Comparison of ENCODE assay signal across 15 mouse cellular contexts in the genomic region with DNA sequence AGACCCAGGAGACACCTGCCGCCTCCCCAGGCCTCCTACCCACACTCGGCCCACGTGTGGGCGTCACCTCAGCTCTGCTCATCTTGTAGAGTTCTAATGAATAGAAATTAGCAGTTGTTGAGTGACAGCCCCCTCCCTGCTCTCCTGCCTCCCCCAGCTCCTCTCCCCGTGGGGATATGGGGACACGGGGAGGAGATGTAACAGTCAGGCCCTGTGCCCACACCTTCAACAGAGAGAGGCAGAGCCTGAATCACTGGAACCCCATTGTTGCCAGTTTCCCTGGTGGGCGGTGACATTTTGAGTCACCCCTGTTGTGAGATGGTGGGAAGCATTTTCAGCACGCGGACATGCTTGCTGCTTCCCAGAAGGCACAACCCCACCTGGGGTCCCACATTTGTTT. TPM values are rescaled to one million over a fixed set of nuclear protein-coding genes. Genes with fewer than 3 reads are reported as not detected.
"Had no signal": no experiment of that assay in that cellular context is flagged by ENCODE, and none has a peak within 500 bp of the region (broad histone marks: within the 10 kb centered on the region; RNA-seq: fewer than 3 reads in every experiment).

No protein-coding gene starts in this region.

- H3K4me3 ChIP-seq: kidney, embryonic 15.5 days; limb, embryonic 10.5 days; midbrain, embryonic 10.5 days; midbrain, embryonic 15.5 days had no signal

- ATAC-seq: intestine, embryonic 16.5 days; midbrain, embryonic 15.5 days had no signal

- H3K4me2 ChIP-seq: kidney, embryonic 15.5 days; liver, embryonic 11.5 days; lung, embryonic 14.5 days; midbrain, embryonic 15.5 days had no signal

- H3K27ac ChIP-seq: kidney, embryonic 15.5 days; limb, embryonic 10.5 days; midbrain, embryonic 10.5 days; midbrain, embryonic 15.5 days; stomach, postnatal 0 days had no signal

- H3K9me3 ChIP-seq: kidney, embryonic 15.5 days; limb, embryonic 10.5 days; midbrain, embryonic 10.5 days; midbrain, embryonic 15.5 days had no signal

- DNase-seq: kidney, adult 2 months; kidney, postnatal 14 days; layer of hippocampus, postnatal 36 days; lung, embryonic 14.5 days; lung, postnatal 10 days; lung, postnatal 4 days; right cerebral cortex, postnatal 14 days had no signal

- H3K9ac ChIP-seq: kidney, embryonic 15.5 days; lung, embryonic 14.5 days; midbrain, embryonic 15.5 days had no signal

RNA-seq across cellular contexts. Expression of a gene that starts 32.9 kb away (rescaled TPM):
- total RNA-seq: megakaryocyte, adult 5-6 weeks had no signal
